Mouse (Mus musculus) midbrain, embryonic 13.5 days (tissue): Measurements from ENCODE around the gene Pecam1. TPM values are rescaled to one million over a fixed set of nuclear protein-coding genes. Genes with fewer than 3 reads are reported as not detected.

Source experiments
- ATAC-seq: fragments of 200-750 bp; cut with Nextera tagmentation; 2 replicates; pipeline ENCODE4 v1.8.0; 2017; ENCODE audit warnings: mild to moderate bottlenecking, moderate TSS enrichment, moderate library complexity
- H3K27ac ChIP-seq: fragments of 300-500 bp; sonication (generic); 2 replicates; pipeline ENCODE4 v1.5.1; 2015; ENCODE audit warnings: inconsistent platforms, mild to moderate bottlenecking, moderate library complexity
- H3K27me3 ChIP-seq: fragments of 300-500 bp; sonication (generic); 2 replicates; pipeline ENCODE4 v1.6.1; 2015; ENCODE audit warnings: mild to moderate bottlenecking, inconsistent platforms
- H3K36me3 ChIP-seq: fragments of 300-500 bp; sonication (generic); 2 replicates; pipeline ENCODE4 v1.6.1; 2015; ENCODE audit warnings: mild to moderate bottlenecking, inconsistent platforms
- H3K4me1 ChIP-seq: fragments of 300-500 bp; sonication (generic); replicated peaks from 2 replicates; pipeline ENCODE4 v1.6.1; 2015; ENCODE audit warnings: inconsistent platforms
- H3K4me2 ChIP-seq: fragments of 300-500 bp; sonication (generic); replicated peaks from 2 replicates; pipeline ENCODE4 v1.6.1; 2015; ENCODE audit warnings: moderate library complexity, mild to moderate bottlenecking, inconsistent platforms
- H3K4me3 ChIP-seq: fragments of 300-500 bp; sonication (generic); replicated peaks from 2 replicates; pipeline ENCODE4 v1.5.1; 2015; ENCODE audit warnings: mild to moderate bottlenecking, inconsistent platforms
- H3K9ac ChIP-seq: fragments of 300-500 bp; sonication (generic); replicated peaks from 2 replicates; pipeline ENCODE4 v1.6.1; 2015; ENCODE audit warnings: mild to moderate bottlenecking, inconsistent platforms
- H3K9me3 ChIP-seq: fragments of 300-500 bp; sonication (generic); 2 replicates; pipeline ENCODE4 v1.6.1; 2016; ENCODE audit warnings: mild to moderate bottlenecking, inconsistent platforms
- WGBS: fragments of 180-500 bp; shearing (Covaris S2); methylation state at CpG from one replicate; pipeline ENCODE4 v1.1.7; 2015; 5-methylcytosine and 5-hydroxymethylcytosine counted together
- polyA plus RNA-seq: library from polyadenylated mRNA; unstranded; fragments of >200 nt; fragmentation: Nextera tagmentation; extraction: Ambion mirVana; gene quantifications from 2 replicates; pipeline ENCODE4 v1.2.1, GENCODE M21; 2015

Gene Pecam1
- polyA plus RNA-seq, 1 experiment from 2014 or later, result 15.8 TPM

DNA sequence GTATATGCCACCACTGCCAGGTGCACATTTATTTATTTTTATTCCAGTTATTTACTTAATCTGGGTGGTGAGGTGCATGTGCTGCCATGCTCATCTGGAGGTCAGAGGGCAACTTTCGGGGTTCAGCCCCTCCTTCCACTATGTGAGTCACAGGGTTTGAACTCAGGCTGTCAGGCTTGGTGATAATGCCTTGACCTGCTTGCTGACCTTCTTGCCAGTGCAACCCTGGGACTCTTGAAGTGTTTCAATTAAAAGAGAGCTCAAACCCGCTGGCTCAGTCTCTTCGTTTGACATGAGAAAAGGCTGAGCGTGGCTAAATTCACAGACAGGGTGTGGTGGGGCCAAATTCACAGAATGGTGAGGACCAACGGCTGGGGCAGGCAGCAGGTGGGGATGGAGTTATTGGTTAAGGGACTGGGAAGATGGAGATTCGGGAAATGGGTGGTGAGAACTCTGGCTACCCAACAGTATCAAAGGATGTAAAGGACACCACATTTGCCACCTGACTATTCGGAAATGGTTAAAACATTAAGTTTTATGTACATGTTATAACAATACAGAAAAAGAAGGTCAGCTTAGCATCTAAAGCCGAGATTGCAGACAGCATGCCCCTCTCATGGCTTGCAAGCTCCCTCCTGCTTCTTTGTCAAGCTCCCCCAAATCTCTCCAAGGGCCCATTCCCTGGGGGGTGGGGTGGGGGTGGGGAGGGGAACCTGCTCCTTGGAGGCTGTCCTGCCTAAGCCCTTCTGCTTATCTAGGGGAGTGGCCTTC lies 81.1 kb downstream of the Pecam1 start:
- no peaks in the 10 kb centered on the region for H3K27me3 ChIP-seq
- no peak overlapping the region for H3K4me3 ChIP-seq
- H3K4me1 ChIP-seq, result peaks cover 18% of the 10 kb centered on the region
- WGBS, result 23% methylated on average over 8 of the region's 8 CpGs
- no peak overlapping the region for H3K4me2 ChIP-seq
- no peak overlapping the region for H3K27ac ChIP-seq
- no peak for ATAC-seq
- H3K9ac ChIP-seq, result no peak overlapping the region
- no peaks in the 10 kb centered on the region for H3K36me3 ChIP-seq
- no peaks in the 10 kb centered on the region for H3K9me3 ChIP-seq

DNA sequence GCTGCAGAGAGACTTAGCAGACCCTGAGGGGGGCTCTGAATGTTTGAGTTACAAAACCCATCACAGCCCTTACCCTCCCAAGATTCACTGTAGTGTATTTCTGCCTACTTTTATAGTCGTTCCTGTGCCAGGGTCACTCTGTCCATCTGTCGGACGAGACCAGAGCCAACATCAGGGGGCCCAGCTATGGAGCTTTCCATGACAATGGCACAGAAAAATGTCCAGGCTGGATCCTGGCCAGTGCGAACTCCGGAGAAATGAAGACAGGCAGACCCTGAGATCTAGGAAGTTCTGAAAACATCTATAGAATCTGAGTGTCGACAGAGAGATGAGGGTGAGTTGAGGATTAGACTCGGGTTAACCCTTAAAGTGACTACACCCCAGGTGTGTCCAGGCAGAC lies 82.1 kb downstream of the Pecam1 start:
- Histone ChIP-seq H3K4me1 (peaks cover 12% of the 10 kb centered on the region), H3K9ac (no peak overlapping the region), H3K27ac (no peak overlapping the region), H3K4me3 (no peak overlapping the region), H3K27me3 (no peaks in the 10 kb centered on the region), H3K9me3 (no peaks in the 10 kb centered on the region), H3K36me3 (no peaks in the 10 kb centered on the region), H3K4me2 (no peak overlapping the region)
- ATAC-seq, result no peak
- 59% methylated on average over 7 of the region's 7 CpGs for WGBS

DNA sequence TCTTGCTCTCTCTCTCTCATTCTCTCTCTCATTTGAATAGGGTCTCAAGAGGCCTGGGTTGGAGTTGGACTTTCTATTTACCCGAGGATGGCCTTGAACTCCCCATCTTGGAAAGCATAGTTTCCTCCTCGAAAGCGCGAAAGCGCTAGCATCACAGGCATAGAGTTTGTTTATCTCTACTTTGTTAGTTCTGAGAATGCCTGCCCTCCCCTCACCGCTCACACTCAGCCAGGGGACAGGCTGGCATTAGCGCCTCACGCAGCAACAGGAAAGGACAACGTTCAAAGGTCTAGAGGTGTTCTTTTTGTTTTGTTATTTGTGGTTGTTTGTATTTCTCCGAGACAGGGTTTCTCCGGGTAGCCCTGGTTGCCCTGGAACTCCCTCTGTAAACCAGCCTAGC lies 82.6 kb downstream of the Pecam1 start:
- no peaks in the 10 kb centered on the region for H3K36me3 ChIP-seq
- ATAC-seq, result no peak
- 92% methylated on average over 11 of the region's 11 CpGs for WGBS

DNA sequence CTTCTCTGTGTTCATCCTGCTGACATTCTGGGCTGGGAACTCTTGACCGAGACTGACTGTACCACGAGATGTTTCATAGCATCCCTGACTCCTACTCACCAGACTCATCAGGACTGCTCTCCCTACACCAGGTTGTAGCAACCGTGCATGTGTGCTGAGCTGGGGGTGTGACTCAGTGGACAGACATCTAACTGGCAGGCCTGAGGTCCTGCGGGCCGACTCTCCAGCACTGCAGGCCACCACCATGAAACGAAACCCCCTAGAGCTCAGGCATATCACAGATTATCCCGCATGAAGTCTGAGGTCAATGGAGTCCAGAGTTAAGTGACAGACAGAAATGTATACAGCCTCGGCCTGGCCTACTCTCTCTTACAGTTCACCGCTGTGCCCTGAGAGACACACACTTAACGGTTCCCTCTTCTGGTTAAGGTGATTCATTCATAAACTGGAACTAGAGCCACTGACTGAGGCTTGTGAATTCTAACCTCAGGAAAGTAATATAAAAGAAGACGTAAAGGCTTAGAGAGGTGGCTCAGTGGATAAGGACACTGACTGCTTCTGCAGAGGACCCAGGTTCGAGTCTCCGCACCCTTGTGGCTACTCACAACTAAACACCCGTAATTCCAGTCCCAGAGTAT lies 83.8 kb downstream of the Pecam1 start:
- WGBS, result 86% methylated on average over 14 of the region's 14 CpGs
- no peak overlapping the region for H3K4me3 ChIP-seq
- H3K27me3 ChIP-seq, result no peaks in the 10 kb centered on the region
- H3K9ac ChIP-seq, result no peak overlapping the region
- no peaks in the 10 kb centered on the region for H3K36me3 ChIP-seq
- no peak for ATAC-seq
- no peak overlapping the region for H3K27ac ChIP-seq
- no peaks in the 10 kb centered on the region for H3K9me3 ChIP-seq
- H3K4me2 ChIP-seq, result no peak overlapping the region
- peaks cover 12% of the 10 kb centered on the region for H3K4me1 ChIP-seq

More for the DNA sequence above, 82.6 kb downstream of the Pecam1 start:
- no peak overlapping the region for H3K27ac ChIP-seq
- no peak overlapping the region for H3K4me3 ChIP-seq
- peaks cover 12% of the 10 kb centered on the region for H3K4me1 ChIP-seq
- no peaks in the 10 kb centered on the region for H3K9me3 ChIP-seq
- no peaks in the 10 kb centered on the region for H3K27me3 ChIP-seq
- no peak overlapping the region for H3K4me2 ChIP-seq
- H3K9ac ChIP-seq, result no peak overlapping the region

DNA sequence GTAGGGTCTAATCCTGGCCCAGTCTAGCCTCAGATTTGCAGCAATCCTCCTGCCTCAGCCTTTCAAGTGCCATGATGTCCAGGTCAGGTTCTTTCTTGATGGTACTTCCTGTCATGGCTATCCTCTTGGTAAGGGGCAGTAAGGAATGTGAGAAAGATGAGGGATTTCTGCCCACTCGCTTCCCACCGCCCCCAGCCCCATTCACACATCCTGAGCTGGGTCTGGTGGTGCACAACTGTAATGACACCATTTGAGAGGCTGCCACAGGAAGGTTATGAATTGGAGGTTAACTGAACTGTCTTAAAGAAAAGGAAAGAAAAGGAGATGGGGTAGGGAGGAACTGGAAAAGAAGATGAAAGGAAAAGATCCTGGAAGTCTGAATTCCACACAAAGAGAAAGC lies 84.6 kb downstream of the Pecam1 start:
- Histone ChIP-seq H3K9ac (no peak overlapping the region), H3K4me3 (no peak overlapping the region), H3K4me2 (no peak overlapping the region), H3K27ac (no peak overlapping the region), H3K9me3 (no peaks in the 10 kb centered on the region), H3K36me3 (no peaks in the 10 kb centered on the region), H3K27me3 (no peaks in the 10 kb centered on the region), H3K4me1 (peaks cover 13% of the 10 kb centered on the region)
- no peak for ATAC-seq
- 87% methylated on average over 2 of the region's 2 CpGs for WGBS

DNA sequence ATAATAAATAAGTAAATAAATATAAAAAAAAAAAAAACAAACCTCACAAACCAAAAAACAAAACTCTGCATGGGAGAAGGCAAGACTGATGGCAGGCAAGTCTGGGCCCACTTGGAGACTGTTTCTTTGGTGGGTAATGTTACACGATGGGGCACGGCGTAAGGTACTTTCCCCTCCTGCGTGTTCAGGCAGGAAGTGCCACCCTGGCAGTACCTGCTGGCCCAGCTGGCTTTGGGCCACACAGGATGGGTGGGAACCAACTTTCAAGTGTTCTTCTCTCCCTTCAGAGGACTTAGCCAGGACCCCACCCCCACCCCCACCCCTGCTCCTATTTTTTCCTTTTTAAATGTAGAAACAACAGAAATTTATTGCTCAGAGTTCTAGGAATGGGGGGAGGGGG lies 85.1 kb downstream of the Pecam1 start:
- H3K4me3 ChIP-seq, result no peak overlapping the region
- no peaks in the 10 kb centered on the region for H3K27me3 ChIP-seq
- H3K9me3 ChIP-seq, result no peaks in the 10 kb centered on the region
- no peak overlapping the region for H3K27ac ChIP-seq
- H3K9ac ChIP-seq, result no peak overlapping the region
- WGBS, result 94% methylated on average over 4 of the region's 4 CpGs
- no peak overlapping the region for H3K4me2 ChIP-seq
- H3K36me3 ChIP-seq, result no peaks in the 10 kb centered on the region
- ATAC-seq, result no peak
- H3K4me1 ChIP-seq, result peaks cover 18% of the 10 kb centered on the region

DNA sequence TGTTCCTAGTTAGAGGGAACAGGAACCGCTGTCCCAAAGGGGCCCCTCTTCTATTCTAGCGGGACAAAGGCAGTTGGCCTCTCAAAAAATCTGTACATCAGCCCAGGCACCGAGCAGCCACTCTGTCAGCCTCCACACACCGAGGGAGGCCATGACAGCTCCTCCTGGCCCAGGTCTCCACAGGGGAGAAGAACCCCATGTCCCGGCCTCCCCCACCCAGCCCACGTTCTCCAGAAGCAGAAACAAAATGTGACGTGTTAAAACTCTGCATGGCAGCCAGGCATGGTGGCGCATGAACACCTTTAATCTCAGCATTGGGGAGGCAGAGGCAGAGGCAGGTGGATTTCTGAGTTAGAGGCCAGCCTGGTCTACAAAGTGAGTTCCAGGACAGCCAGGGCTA lies 85.7 kb downstream of the Pecam1 start:
- H3K27ac ChIP-seq, result no peak overlapping the region
- H3K36me3 ChIP-seq, result no peaks in the 10 kb centered on the region
- no peaks in the 10 kb centered on the region for H3K27me3 ChIP-seq
- no peak overlapping the region for H3K4me3 ChIP-seq
- ATAC-seq, result no peak
- H3K4me1 ChIP-seq, result peaks cover 19% of the 10 kb centered on the region
- no peak overlapping the region for H3K9ac ChIP-seq
- no peaks in the 10 kb centered on the region for H3K9me3 ChIP-seq
- WGBS, result 71% methylated on average over 8 of the region's 8 CpGs
- no peak overlapping the region for H3K4me2 ChIP-seq

DNA sequence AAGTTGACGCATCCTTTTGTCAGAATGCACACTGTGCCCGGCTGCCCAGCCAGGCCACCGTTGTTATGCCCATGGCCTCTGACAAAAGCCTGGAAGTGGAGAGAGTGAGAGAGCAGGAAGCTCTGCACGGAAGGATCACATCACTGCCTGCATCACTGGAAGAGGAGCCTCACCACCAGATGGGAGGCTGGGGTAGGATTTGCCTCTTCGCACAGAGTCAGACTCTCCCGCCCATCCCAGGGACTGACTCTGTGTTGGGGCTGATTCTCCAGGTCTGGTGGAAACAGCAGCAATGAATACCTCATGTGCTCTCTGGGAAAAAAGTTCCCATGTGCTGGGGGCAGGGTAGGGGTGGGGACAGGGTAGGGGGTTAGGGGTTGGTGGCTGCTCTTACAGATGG lies 86.6 kb downstream of the Pecam1 start:
- no peak overlapping the region for H3K9ac ChIP-seq
- no peak overlapping the region for H3K4me3 ChIP-seq
- H3K27me3 ChIP-seq, result no peaks in the 10 kb centered on the region
- ATAC-seq, result no peak
- H3K9me3 ChIP-seq, result no peaks in the 10 kb centered on the region
- H3K4me2 ChIP-seq, result no peak overlapping the region
- no peaks in the 10 kb centered on the region for H3K36me3 ChIP-seq
- H3K4me1 ChIP-seq, result peaks cover 18% of the 10 kb centered on the region
- 69% methylated on average over 6 of the region's 6 CpGs for WGBS
- no peak overlapping the region for H3K27ac ChIP-seq

DNA sequence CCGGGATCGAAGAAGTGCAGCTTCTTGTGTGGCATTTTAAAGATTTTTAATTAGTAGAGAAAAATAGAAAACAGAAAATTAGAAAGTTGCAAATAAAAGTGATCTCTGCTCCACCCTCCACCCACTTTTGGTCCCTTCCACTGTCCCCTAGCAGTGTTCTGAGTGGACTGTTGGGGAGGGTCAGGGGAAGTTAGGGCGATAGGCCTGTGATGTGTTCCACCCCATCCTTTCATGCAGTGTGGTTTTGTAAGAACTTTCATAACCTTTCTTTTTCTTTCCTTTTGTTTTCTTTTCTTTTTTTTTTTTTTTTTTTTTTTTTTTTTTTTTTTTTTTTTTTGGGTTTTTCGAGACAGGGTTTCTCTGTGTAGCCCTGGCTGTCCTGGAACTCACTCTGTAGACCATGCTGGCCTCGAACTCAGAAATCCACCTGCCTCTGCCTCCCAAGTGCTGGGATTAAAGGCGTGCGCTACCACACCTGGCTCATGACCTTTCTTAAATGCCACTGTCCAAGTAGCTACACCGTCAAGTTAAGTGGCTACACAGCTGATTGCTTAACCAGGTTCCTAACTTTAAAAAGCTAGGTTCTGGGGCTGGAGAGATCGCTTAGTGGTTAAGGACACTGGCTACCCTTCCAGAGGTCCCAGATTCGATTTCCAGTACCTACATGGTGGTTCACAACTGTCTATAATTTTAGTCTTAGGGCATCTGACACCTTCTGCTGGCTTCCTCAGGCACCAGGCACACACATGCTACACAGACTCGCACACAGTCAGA lies 87.6 kb downstream of the Pecam1 start:
- no peak overlapping the region for H3K27ac ChIP-seq
- 91% methylated on average over 10 of the region's 11 CpGs for WGBS

DNA sequence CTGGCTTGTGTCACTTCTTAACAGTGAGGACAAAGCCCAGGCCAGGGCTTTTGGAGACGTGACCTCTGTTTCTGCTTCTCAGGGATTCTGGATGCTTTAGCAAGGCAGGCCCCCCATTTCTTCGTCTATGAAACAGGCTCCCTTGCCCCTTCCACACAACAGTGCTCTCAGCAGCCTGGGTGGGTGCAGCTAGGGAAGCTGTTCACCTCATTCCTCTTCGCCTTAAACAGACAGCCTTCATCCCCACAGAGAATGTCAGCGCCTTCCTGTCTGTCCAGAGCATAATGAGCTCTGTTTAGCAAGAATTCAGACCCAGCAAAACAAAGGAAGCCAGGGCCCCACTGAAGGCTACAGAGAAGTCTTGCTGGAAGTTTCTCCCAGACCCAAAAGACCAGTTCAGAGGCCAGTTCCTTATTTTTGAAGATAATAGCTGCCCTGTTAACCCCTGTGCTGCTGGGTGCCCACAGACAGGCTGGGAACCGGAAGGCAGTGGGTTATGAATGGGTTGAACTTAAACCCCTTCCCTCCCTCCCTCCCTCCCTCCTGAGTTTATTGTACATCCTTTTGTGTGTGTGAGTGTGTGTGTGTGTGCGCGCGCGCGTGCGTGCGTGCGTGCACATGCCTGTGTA lies 89.9 kb downstream of the Pecam1 start:
- H3K9ac ChIP-seq, result no peak overlapping the region

More for the DNA sequence above, 87.6 kb downstream of the Pecam1 start:
- ATAC-seq, result no peak
- no peaks in the 10 kb centered on the region for H3K27me3 ChIP-seq
- no peaks in the 10 kb centered on the region for H3K36me3 ChIP-seq
- peaks cover 27% of the 10 kb centered on the region for H3K4me1 ChIP-seq
- no peak overlapping the region for H3K4me2 ChIP-seq
- no peak overlapping the region for H3K4me3 ChIP-seq
- H3K9me3 ChIP-seq, result no peaks in the 10 kb centered on the region
- H3K9ac ChIP-seq, result no peak overlapping the region

DNA sequence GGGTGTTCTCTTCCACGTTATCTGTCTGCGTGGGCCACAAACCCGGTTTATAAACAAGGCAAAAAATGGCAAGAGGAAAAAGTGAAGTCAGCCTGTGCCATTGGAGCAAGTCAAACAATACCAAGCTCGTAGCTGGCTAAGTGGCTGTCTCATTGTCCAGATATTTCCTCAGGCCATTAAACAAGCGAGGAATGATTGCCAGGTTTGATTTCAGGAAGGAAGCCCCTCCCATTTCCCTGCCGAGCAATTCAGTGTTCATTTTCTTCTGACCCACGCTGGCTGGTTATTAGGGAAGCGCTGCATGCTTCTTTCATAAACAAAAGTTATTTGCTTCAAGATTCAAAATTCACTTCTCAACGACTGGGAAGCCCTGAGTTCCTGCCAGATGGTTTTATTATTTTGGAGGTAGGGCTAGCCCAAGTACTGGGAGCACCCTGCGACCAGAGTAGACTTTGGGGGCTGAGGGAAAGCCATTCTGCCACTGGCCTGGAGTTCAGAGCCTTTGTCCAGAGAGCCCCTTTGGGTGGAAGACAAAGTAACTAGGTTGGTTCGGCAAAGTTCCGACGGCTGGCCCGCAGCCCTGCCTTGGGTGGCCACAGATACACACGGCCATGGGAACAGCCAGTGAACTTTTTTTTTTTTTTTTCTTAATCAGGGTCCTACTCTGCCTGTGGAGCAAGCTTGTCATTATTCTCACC lies 90.7 kb downstream of the Pecam1 start:
- H3K4me1 ChIP-seq, result peaks cover 29% of the 10 kb centered on the region
- H3K9me3 ChIP-seq, result no peaks in the 10 kb centered on the region
- no peak for ATAC-seq
- H3K4me3 ChIP-seq, result no peak overlapping the region
- H3K9ac ChIP-seq, result no peak overlapping the region
- H3K4me2 ChIP-seq, result no peak overlapping the region
- H3K36me3 ChIP-seq, result no peaks in the 10 kb centered on the region
- WGBS, result 50% methylated on average over 15 of the region's 15 CpGs
- peak overlapping the region; percentile 30; the same call in 1 of the 2 replicates for H3K27ac ChIP-seq
- H3K27me3 ChIP-seq, result no peaks in the 10 kb centered on the region

More for the DNA sequence above, 89.9 kb downstream of the Pecam1 start:
- Histone ChIP-seq H3K36me3 (no peaks in the 10 kb centered on the region), H3K9me3 (no peaks in the 10 kb centered on the region), H3K27me3 (no peaks in the 10 kb centered on the region), H3K4me3 (no peak overlapping the region), H3K4me1 (peaks cover 29% of the 10 kb centered on the region), H3K4me2 (no peak overlapping the region), H3K27ac (peak overlapping the region; percentile 37)
- no peak for ATAC-seq
- 50% methylated on average over 13 of the region's 13 CpGs for WGBS
